Mouse (Mus musculus): ENCODE data around the gene Egfl6. TPM values are rescaled to one million over a fixed set of nuclear protein-coding genes. Genes with fewer than 3 reads are reported as not detected.

The Egfl6 gene
- polyA plus RNA-seq, 1 experiment from 2014 or later, result 8.4 TPM

GRCm38 (mm10) chrX:166509761-166510738 is 75.5 kb downstream of the Egfl6 start:
- Histone ChIP-seq H3K36me3 (ENCODE audit: control insufficient read depth, insufficient read depth, low read length) (no peaks in the 10 kb centered on the region), H3K9me3 (ENCODE audit: control insufficient read depth, low read length) (no peaks in the 10 kb centered on the region), H3K27me3 (ENCODE audit: control insufficient read depth, insufficient read depth, low read length) (no peaks in the 10 kb centered on the region), H3K4me3 (ENCODE audit: low read length) (peak overlapping the region; percentile 48), H3K9ac (ENCODE audit: low read depth, low read length) (peak overlapping the region; percentile 71), H3K4me2 (replicated peaks; ENCODE audit: low read depth, low read length) (peak overlapping the region; percentile 42), H3K4me1 (ENCODE audit: control insufficient read depth, insufficient read depth, low read length) (no peaks in the 10 kb centered on the region), H3K27ac (ENCODE audit: low read depth, low read length) (peak overlapping the region; percentile 97)
- 20% methylated on average over 65 of the region's 65 CpGs for WGBS
- ATAC-seq (ENCODE audit: low FRiP score, low TSS enrichment), result peak; percentile 98

DNA sequence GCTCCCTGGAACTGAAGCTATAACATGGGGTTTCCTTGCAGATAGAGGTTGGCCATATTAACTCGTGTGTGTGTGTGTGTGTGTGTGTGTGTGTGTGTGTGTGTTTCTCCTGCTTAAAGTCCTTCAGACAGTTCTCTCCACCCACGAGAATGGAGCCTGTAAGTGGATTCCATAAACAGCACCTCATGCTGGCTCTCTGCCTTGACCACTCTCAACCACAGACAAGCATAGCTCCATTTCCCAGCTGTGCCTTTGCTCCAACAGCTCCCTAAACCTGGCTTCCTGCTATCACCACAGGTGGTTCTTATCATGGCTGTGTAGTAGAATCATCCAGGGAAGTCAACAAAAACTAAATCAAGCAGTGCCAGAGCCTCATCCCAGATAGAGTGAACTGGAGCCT is 81.1 kb downstream of the Egfl6 start:
- no peaks in the 10 kb centered on the region for H3K4me1 ChIP-seq (ENCODE audit: control insufficient read depth, insufficient read depth, low read length)
- H3K27ac ChIP-seq (ENCODE audit: low read depth, low read length), result no peak overlapping the region
- ATAC-seq (ENCODE audit: low FRiP score, low TSS enrichment), result no peak
- no peaks in the 10 kb centered on the region for H3K9me3 ChIP-seq (ENCODE audit: control insufficient read depth, low read length)
- H3K9ac ChIP-seq (ENCODE audit: low read depth, low read length), result no peak overlapping the region
- H3K27me3 ChIP-seq (ENCODE audit: control insufficient read depth, insufficient read depth, low read length), result no peaks in the 10 kb centered on the region
- no peaks in the 10 kb centered on the region for H3K36me3 ChIP-seq (ENCODE audit: control insufficient read depth, insufficient read depth, low read length)
- no peak overlapping the region for H3K4me3 ChIP-seq (ENCODE audit: low read length)
- H3K4me2 ChIP-seq (replicated peaks; ENCODE audit: low read depth, low read length), result no peak overlapping the region
- WGBS, result 65% methylated on average over 2 of the region's 2 CpGs

- H3K4me2 ChIP-seq (replicated peaks; ENCODE audit: low read depth, low read length), result no peak overlapping the region
- H3K4me1 ChIP-seq (ENCODE audit: control insufficient read depth, insufficient read depth, low read length), result no peaks in the 10 kb centered on the region
- H3K36me3 ChIP-seq (ENCODE audit: control insufficient read depth, insufficient read depth, low read length), result no peaks in the 10 kb centered on the region
- no peaks in the 10 kb centered on the region for H3K9me3 ChIP-seq (ENCODE audit: control insufficient read depth, low read length)
- 78% methylated on average over 1 of the region's 1 CpGs for WGBS
- H3K27me3 ChIP-seq (ENCODE audit: control insufficient read depth, insufficient read depth, low read length), result no peaks in the 10 kb centered on the region
- no peak for ATAC-seq (ENCODE audit: low FRiP score, low TSS enrichment)
- H3K9ac ChIP-seq (ENCODE audit: low read depth, low read length), result no peak overlapping the region
- H3K27ac ChIP-seq (ENCODE audit: low read depth, low read length), result no peak overlapping the region
- H3K4me3 ChIP-seq (ENCODE audit: low read length), result no peak overlapping the region
Observed at GRCm38 (mm10) chrX:166499496-166500190, 85.9 kb downstream of the Egfl6 start.

GRCm38 (mm10) chrX:166497771-166498170 is 87.7 kb downstream of the Egfl6 start:
- no peak for ATAC-seq (ENCODE audit: low FRiP score, low TSS enrichment)
- Histone ChIP-seq H3K4me1 (ENCODE audit: control insufficient read depth, insufficient read depth, low read length) (no peaks in the 10 kb centered on the region), H3K27ac (ENCODE audit: low read depth, low read length) (no peak overlapping the region), H3K36me3 (ENCODE audit: control insufficient read depth, insufficient read depth, low read length) (no peaks in the 10 kb centered on the region), H3K9ac (ENCODE audit: low read depth, low read length) (no peak overlapping the region), H3K9me3 (ENCODE audit: control insufficient read depth, low read length) (no peaks in the 10 kb centered on the region), H3K27me3 (ENCODE audit: control insufficient read depth, insufficient read depth, low read length) (no peaks in the 10 kb centered on the region), H3K4me3 (ENCODE audit: low read length) (no peak overlapping the region), H3K4me2 (replicated peaks; ENCODE audit: low read depth, low read length) (no peak overlapping the region)
- 88% methylated on average over 4 of the region's 4 CpGs for WGBS

DNA sequence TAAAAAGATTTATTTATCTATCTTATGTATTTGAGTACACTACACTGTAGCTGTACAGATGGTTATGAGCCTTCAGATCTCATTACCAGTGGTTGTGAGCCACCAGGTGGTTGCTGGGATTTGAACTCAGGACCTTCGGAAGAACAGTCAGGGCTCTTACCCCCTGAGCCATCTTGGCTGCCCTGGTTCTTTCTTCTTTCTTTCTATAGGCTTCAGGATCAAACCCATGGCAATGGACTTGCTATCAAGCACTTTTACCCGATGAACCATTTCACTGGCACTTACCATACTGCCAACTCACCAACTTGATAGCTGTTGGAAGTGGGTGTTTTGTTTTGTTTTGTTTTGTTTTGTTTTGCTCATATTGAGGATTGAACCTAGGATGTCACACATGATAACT is 90.5 kb downstream of the Egfl6 start:
- Histone ChIP-seq H3K9me3 (ENCODE audit: control insufficient read depth, low read length) (no peaks in the 10 kb centered on the region), H3K27me3 (ENCODE audit: control insufficient read depth, insufficient read depth, low read length) (no peaks in the 10 kb centered on the region), H3K9ac (ENCODE audit: low read depth, low read length) (no peak overlapping the region), H3K27ac (ENCODE audit: low read depth, low read length) (no peak overlapping the region), H3K4me1 (ENCODE audit: control insufficient read depth, insufficient read depth, low read length) (no peaks in the 10 kb centered on the region), H3K4me2 (replicated peaks; ENCODE audit: low read depth, low read length) (no peak overlapping the region), H3K36me3 (ENCODE audit: control insufficient read depth, insufficient read depth, low read length) (no peaks in the 10 kb centered on the region), H3K4me3 (ENCODE audit: low read length) (no peak overlapping the region)
- no peak for ATAC-seq (ENCODE audit: low FRiP score, low TSS enrichment)
- WGBS, result 98% methylated on average over 2 of the region's 2 CpGs

DNA sequence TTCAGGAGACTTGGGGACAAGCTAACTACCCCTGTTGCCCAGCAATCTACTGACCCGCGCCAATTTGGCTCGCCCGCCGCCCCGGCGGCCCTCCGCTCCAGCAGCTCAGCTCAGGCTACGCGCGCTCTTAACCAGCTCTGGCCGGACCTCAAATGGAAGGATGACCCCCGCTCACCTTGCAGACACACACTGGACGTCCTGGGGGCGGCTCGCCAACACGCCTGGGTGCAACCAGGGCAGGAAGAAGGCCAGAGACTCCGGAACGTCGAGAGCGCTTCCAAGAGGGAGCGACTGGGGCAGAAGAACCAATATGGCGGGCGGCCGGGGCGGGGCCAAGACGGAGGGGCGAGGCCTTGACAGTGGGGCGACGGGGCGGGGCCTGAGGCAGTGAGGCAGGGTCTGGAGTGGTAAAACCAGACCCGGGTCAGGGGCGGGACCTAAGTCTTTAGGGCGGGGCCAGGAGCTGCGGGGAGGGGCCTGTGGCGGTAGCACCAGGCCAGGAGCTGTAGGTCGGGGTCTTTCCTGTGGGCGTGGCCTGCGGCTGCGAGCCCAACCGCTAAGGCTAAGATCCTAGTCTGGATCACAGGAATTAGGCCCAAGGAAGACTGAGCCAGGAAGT is 106.0 kb downstream of the Egfl6 start, which contains the start of gene Rab9:
Rab9 (minus strand) TSS at position 503 of the 619 bp plus-strand sequence.
- Histone ChIP-seq H3K27me3 (ENCODE audit: control insufficient read depth, insufficient read depth, low read length) (no peaks in the 10 kb centered on the region), H3K9ac (ENCODE audit: low read depth, low read length) (peak within 1 kb of the TSS; percentile 66), H3K4me3 (ENCODE audit: low read length) (peak within 1 kb of the TSS; percentile 61), H3K27ac (ENCODE audit: low read depth, low read length) (peak within 1 kb of the TSS; percentile 82; the same call in 1 of the 2 replicates), H3K4me1 (ENCODE audit: control insufficient read depth, insufficient read depth, low read length) (no peaks in the 10 kb centered on the region), H3K9me3 (ENCODE audit: control insufficient read depth, low read length) (no peaks in the 10 kb centered on the region), H3K36me3 (ENCODE audit: control insufficient read depth, insufficient read depth, low read length) (no peaks in the 10 kb centered on the region), H3K4me2 (replicated peaks; ENCODE audit: low read depth, low read length) (peak within 1 kb of the TSS; percentile 45)
- WGBS, result 21% methylated on average over 40 of the region's 41 CpGs
- ATAC-seq (ENCODE audit: low FRiP score, low TSS enrichment), result peak; percentile 99

DNA sequence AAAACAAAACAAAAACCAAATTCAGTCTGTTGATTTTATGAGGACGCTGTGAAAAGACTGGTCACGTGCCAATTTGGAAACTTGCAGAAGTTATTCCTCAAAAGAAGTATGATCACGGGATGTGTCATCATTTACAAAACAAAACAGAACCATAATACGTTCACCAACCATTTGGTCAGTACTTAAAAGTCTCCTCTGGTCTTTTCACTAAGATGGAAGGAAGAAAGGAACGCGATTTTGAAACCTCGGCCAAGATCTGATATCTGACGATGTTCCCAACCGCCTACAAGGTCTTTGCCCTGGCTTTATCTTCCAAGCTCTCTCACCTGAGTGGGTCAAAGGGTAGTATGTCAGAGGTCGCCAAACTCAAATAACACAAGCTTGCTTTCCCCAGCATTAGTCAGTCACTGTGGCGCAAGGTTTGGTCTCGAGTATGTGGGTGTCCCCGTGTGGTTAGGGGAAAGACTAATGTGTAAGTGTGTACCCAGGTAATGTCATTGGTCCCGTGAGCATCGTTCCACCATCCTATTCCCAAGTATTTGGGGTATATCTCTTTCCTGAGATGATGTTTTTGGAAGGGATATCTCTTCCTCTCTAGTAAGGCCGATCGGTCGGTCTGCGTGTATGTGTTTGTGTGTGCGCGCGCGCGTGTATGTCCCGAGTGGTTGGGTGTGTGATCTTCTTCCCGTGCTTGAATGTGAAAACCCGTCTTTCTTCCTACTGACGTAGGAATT is 106.7 kb downstream of the Egfl6 start:
- H3K4me1 ChIP-seq (ENCODE audit: control insufficient read depth, insufficient read depth, low read length), result no peaks in the 10 kb centered on the region
- H3K4me3 ChIP-seq (ENCODE audit: low read length), result peak overlapping the region; percentile 61
- H3K27ac ChIP-seq (ENCODE audit: low read depth, low read length), result peak overlapping the region; percentile 82; the same call in 1 of the 2 replicates
- no peaks in the 10 kb centered on the region for H3K27me3 ChIP-seq (ENCODE audit: control insufficient read depth, insufficient read depth, low read length)
- H3K9ac ChIP-seq (ENCODE audit: low read depth, low read length), result peak overlapping the region; percentile 66
- H3K36me3 ChIP-seq (ENCODE audit: control insufficient read depth, insufficient read depth, low read length), result no peaks in the 10 kb centered on the region
- H3K4me2 ChIP-seq (replicated peaks; ENCODE audit: low read depth, low read length), result peak overlapping the region; percentile 45
- 25% methylated on average over 28 of the region's 28 CpGs for WGBS
- ATAC-seq (ENCODE audit: low FRiP score, low TSS enrichment), result peak; percentile 4; the same call in 1 of the 2 replicates
- H3K9me3 ChIP-seq (ENCODE audit: control insufficient read depth, low read length), result no peaks in the 10 kb centered on the region

- Histone ChIP-seq H3K27me3 (ENCODE audit: control insufficient read depth, insufficient read depth, low read length) (no peaks in the 10 kb centered on the region), H3K4me3 (ENCODE audit: low read length) (peak overlapping the region; percentile 12; the same call in 1 of the 2 replicates), H3K9me3 (ENCODE audit: control insufficient read depth, low read length) (no peaks in the 10 kb centered on the region), H3K4me1 (ENCODE audit: control insufficient read depth, insufficient read depth, low read length) (no peaks in the 10 kb centered on the region), H3K9ac (ENCODE audit: low read depth, low read length) (no peak overlapping the region), H3K27ac (ENCODE audit: low read depth, low read length) (no peak overlapping the region), H3K4me2 (replicated peaks; ENCODE audit: low read depth, low read length) (peak overlapping the region; percentile 33), H3K36me3 (ENCODE audit: control insufficient read depth, insufficient read depth, low read length) (no peaks in the 10 kb centered on the region)
- no peak for ATAC-seq (ENCODE audit: low FRiP score, low TSS enrichment)
- 59% methylated on average over 6 of the region's 6 CpGs for WGBS
Observed at GRCm38 (mm10) chrX:166477393-166477792, 108.1 kb downstream of the Egfl6 start.

Data from kidney, embryonic 14.5 days (tissue).